Mouse (Mus musculus): Measurements from ENCODE around the gene Net1.
"Not testable (repeated sequence)": the region's sequence is repeated elsewhere in the genome, so short reads cannot be mapped to it uniquely, and the experiment has no call there.

The Net1 gene

GRCm38 (mm10) chr13:3891479-3892087 lies 26.4 kb downstream of the Net1 start:
- no peak for DNase-seq (ENCODE audit: low spot score in 2 of 2)

- DNase-seq (ENCODE audit: low spot score in 2 of 2) = no peak
Measured at GRCm38 (mm10) chr13:3890061-3890460, 28.0 kb downstream of the Net1 start.

GRCm38 (mm10) chr13:3889111-3889510 lies 28.9 kb downstream of the Net1 start:
- DNase-seq (ENCODE audit: low spot score in 2 of 2) = no peak

- DNase-seq (ENCODE audit: low spot score in 2 of 2) = no peak
Measured at GRCm38 (mm10) chr13:3886663-3887062, 31.4 kb downstream of the Net1 start.

GRCm38 (mm10) chr13:3877679-3878220 lies 40.3 kb downstream of the Net1 start:
- DNase-seq (ENCODE audit: low spot score in 2 of 2) = no peak

GRCm38 (mm10) chr13:3877185-3877584 lies 40.8 kb downstream of the Net1 start:
- DNase-seq (ENCODE audit: low spot score in 2 of 2) = no peak

GRCm38 (mm10) chr13:3876448-3876847 lies 41.6 kb downstream of the Net1 start:
- no peak for DNase-seq (ENCODE audit: low spot score in 2 of 2)

GRCm38 (mm10) chr13:3872832-3873231 lies 45.2 kb downstream of the Net1 start:
- no peak for DNase-seq (ENCODE audit: low spot score in 2 of 2)

- peak in 1 of 2 experiments; percentile 2 for DNase-seq (ENCODE audit: low spot score in 2 of 2)
Measured at GRCm38 (mm10) chr13:3869901-3870300, 48.1 kb downstream of the Net1 start.

- peak; percentile 49 to 56 for DNase-seq (ENCODE audit: low spot score in 2 of 2)
Measured at GRCm38 (mm10) chr13:3867158-3867557, 50.9 kb downstream of the Net1 start.

GRCm38 (mm10) chr13:3866355-3867052 lies 51.5 kb downstream of the Net1 start:
- peak; percentile 27 to 42 for DNase-seq (ENCODE audit: low spot score in 2 of 2)

- DNase-seq (ENCODE audit: low spot score in 2 of 2) = peak; percentile 36 to 38
Measured at GRCm38 (mm10) chr13:3865648-3866354, 52.2 kb downstream of the Net1 start.

GRCm38 (mm10) chr13:3862922-3863580 lies 55.0 kb downstream of the Net1 start:
- DNase-seq (ENCODE audit: low spot score in 2 of 2) = peak in 1 of 2 experiments; percentile 38

- no peak for DNase-seq (ENCODE audit: low spot score in 2 of 2)
Measured at GRCm38 (mm10) chr13:3862325-3862724, 55.7 kb downstream of the Net1 start.

- DNase-seq (ENCODE audit: low spot score in 2 of 2) = peak; percentile 34 to 45
Measured at GRCm38 (mm10) chr13:3861251-3861650, 56.8 kb downstream of the Net1 start.

- no peak for DNase-seq (ENCODE audit: low spot score in 2 of 2)
Measured at GRCm38 (mm10) chr13:3856252-3856651, 61.8 kb downstream of the Net1 start.

GRCm38 (mm10) chr13:3854856-3855255 lies 63.2 kb downstream of the Net1 start:
- DNase-seq (ENCODE audit: low spot score in 2 of 2) = no peak

- not testable (repeated sequence) for DNase-seq (ENCODE audit: low spot score in 2 of 2)
Measured at GRCm38 (mm10) chr13:3853648-3854333, 64.2 kb downstream of the Net1 start, which contains the start of gene Calm5. Calm5 (plus strand) TSS chr13:3854173.

GRCm38 (mm10) chr13:3850330-3850729 lies 67.7 kb downstream of the Net1 start:
- DNase-seq (ENCODE audit: low spot score in 2 of 2) = no peak

GRCm38 (mm10) chr13:3840662-3841061 lies 77.4 kb downstream of the Net1 start:
- not testable (repeated sequence) for DNase-seq (ENCODE audit: low spot score in 2 of 2)

GRCm38 (mm10) chr13:3837312-3837807 lies 80.7 kb downstream of the Net1 start, which contains the start of gene Calm4:
Calm4 (plus strand) TSS chr13:3837757.
- DNase-seq (ENCODE audit: low spot score in 2 of 2) = not testable (repeated sequence)

All from spleen, postnatal 10 days (tissue).